Mouse (Mus musculus) kidney, postnatal 36 days (tissue): Measurements from ENCODE around the gene Ctsh.
A peak's percentile ranks its signal among the peaks of the same experiment; 100 is the strongest.
"Not testable (repeated sequence)": the region's sequence is repeated elsewhere in the genome, so short reads cannot be mapped to it uniquely, and the experiment has no call there.

Experiments used
- DNase-seq, 2 experiments: peaks; one replicate each; pipeline ENCODE4 v3.0.0; 2021 to 2022; ENCODE audit warnings: mixed read lengths in 2 of 2

Ctsh gene

GRCm38 (mm10) chr9:90053852-90054251, at the start of gene Ctsh:
Ctsh (plus strand) TSS chr9:90054152.
- no peak for DNase-seq

GRCm38 (mm10) chr9:90006432-90006831, 47.5 kb upstream of the Ctsh start:
- no peak for DNase-seq

- DNase-seq: no peak
These were observed 46.9 kb upstream of the Ctsh start for GRCm38 (mm10) chr9:90007094-90007493.

GRCm38 (mm10) chr9:90008138-90008537, 45.8 kb upstream of the Ctsh start:
- no peak for DNase-seq

- DNase-seq: peak in 1 of 2 experiments; percentile 17
These were observed 42.1 kb upstream of the Ctsh start for GRCm38 (mm10) chr9:90011849-90012248.

GRCm38 (mm10) chr9:90014649-90015048, 39.3 kb upstream of the Ctsh start:
- no peak for DNase-seq

GRCm38 (mm10) chr9:90016204-90016603, 37.7 kb upstream of the Ctsh start:
- no peak for DNase-seq

- no peak for DNase-seq
These were observed 33.1 kb upstream of the Ctsh start for GRCm38 (mm10) chr9:90020866-90021265.

GRCm38 (mm10) chr9:90021442-90021841, 32.5 kb upstream of the Ctsh start:
- no peak for DNase-seq

GRCm38 (mm10) chr9:90027709-90028108, 26.2 kb upstream of the Ctsh start:
- DNase-seq: no peak

GRCm38 (mm10) chr9:90033922-90034321, 20.0 kb upstream of the Ctsh start:
- peak in 1 of 2 experiments; percentile 16 for DNase-seq

- DNase-seq: no peak
These were observed 18.8 kb upstream of the Ctsh start for GRCm38 (mm10) chr9:90035168-90035567.

- DNase-seq: no peak
These were observed 18.2 kb upstream of the Ctsh start for GRCm38 (mm10) chr9:90035794-90036193.

GRCm38 (mm10) chr9:90036313-90036712, 17.6 kb upstream of the Ctsh start:
- DNase-seq: no peak

GRCm38 (mm10) chr9:90038535-90038934, 15.4 kb upstream of the Ctsh start:
- no peak for DNase-seq

- DNase-seq: no peak
These were observed 13.0 kb upstream of the Ctsh start for GRCm38 (mm10) chr9:90040916-90041315.

GRCm38 (mm10) chr9:90041556-90041955, 12.4 kb upstream of the Ctsh start:
- DNase-seq: no peak

- DNase-seq: not testable (repeated sequence)
These were observed 11.0 kb upstream of the Ctsh start for GRCm38 (mm10) chr9:90042906-90043305.

GRCm38 (mm10) chr9:90045191-90045590, 8.8 kb upstream of the Ctsh start:
- no peak for DNase-seq

GRCm38 (mm10) chr9:90047937-90048627, 5.9 kb upstream of the Ctsh start:
- DNase-seq: peak in 1 of 2 experiments; percentile 17

GRCm38 (mm10) chr9:90054371-90055145, 606 bp downstream of the Ctsh start:
- DNase-seq: peak; percentile 88 to 89

- no peak for DNase-seq
These were observed 1.5 kb downstream of the Ctsh start for GRCm38 (mm10) chr9:90055409-90055808.

GRCm38 (mm10) chr9:90055911-90056310, 2.0 kb downstream of the Ctsh start:
- no peak for DNase-seq

GRCm38 (mm10) chr9:90056716-90057115, 2.8 kb downstream of the Ctsh start:
- no peak for DNase-seq
